Mouse (Mus musculus): ENCODE data around the gene Mtg2. TPM values are rescaled to one million over a fixed set of nuclear protein-coding genes. Genes with fewer than 3 reads are reported as not detected.

The Mtg2 gene
- polyA plus RNA-seq, 1 experiment from 2014 or later, result 11.1 TPM

- Histone ChIP-seq H3K36me3 (ENCODE audit: control insufficient read depth, insufficient read depth) (no peaks in the 10 kb centered on the region), H3K27me3 (replicated peaks; ENCODE audit: control insufficient read depth, insufficient read depth, low read length) (no peaks in the 10 kb centered on the region), H3K27ac (ENCODE audit: low read depth, low read length) (no peak overlapping the region), H3K9ac (ENCODE audit: low read depth, low read length) (no peak overlapping the region), H3K4me1 (replicated peaks; ENCODE audit: control insufficient read depth, insufficient read depth, low read length) (no peaks in the 10 kb centered on the region), H3K4me3 (ENCODE audit: low read depth, low read length) (no peak overlapping the region), H3K4me2 (replicated peaks; ENCODE audit: low read depth) (no peak overlapping the region), H3K9me3 (ENCODE audit: control insufficient read depth) (no peaks in the 10 kb centered on the region)
- peak; percentile 43 for TF ChIP-seq CTCF (IDR thresholded peaks at IDR 0.05; ENCODE audit: low read depth)
- WGBS, result 88% methylated on average over 2 of the region's 2 CpGs
- no peak for ATAC-seq
These were observed 53.8 kb downstream of the Mtg2 start for GRCm38 (mm10) chr2:180124192-180124591.

- Histone ChIP-seq H3K4me2 (replicated peaks; ENCODE audit: low read depth) (no peak overlapping the region), H3K4me1 (replicated peaks; ENCODE audit: control insufficient read depth, insufficient read depth, low read length) (no peaks in the 10 kb centered on the region), H3K36me3 (ENCODE audit: control insufficient read depth, insufficient read depth) (no peaks in the 10 kb centered on the region), H3K9ac (ENCODE audit: low read depth, low read length) (no peak overlapping the region), H3K9me3 (ENCODE audit: control insufficient read depth) (no peaks in the 10 kb centered on the region), H3K27me3 (replicated peaks; ENCODE audit: control insufficient read depth, insufficient read depth, low read length) (no peaks in the 10 kb centered on the region), H3K27ac (ENCODE audit: low read depth, low read length) (no peak overlapping the region), H3K4me3 (ENCODE audit: low read depth, low read length) (no peak overlapping the region)
- no peak for ATAC-seq
- no peak for TF ChIP-seq CTCF (IDR thresholded peaks at IDR 0.05; ENCODE audit: low read depth)
- 18% methylated on average over 4 of the region's 4 CpGs for WGBS
These were observed 55.8 kb downstream of the Mtg2 start for GRCm38 (mm10) chr2:180126195-180126594.

GRCm38 (mm10) chr2:180127675-180128074 is 57.3 kb downstream of the Mtg2 start:
- Histone ChIP-seq H3K4me3 (ENCODE audit: low read depth, low read length) (no peak overlapping the region), H3K27ac (ENCODE audit: low read depth, low read length) (no peak overlapping the region), H3K9me3 (ENCODE audit: control insufficient read depth) (no peaks in the 10 kb centered on the region), H3K9ac (ENCODE audit: low read depth, low read length) (no peak overlapping the region), H3K4me1 (replicated peaks; ENCODE audit: control insufficient read depth, insufficient read depth, low read length) (no peaks in the 10 kb centered on the region), H3K4me2 (replicated peaks; ENCODE audit: low read depth) (no peak overlapping the region), H3K36me3 (ENCODE audit: control insufficient read depth, insufficient read depth) (no peaks in the 10 kb centered on the region), H3K27me3 (replicated peaks; ENCODE audit: control insufficient read depth, insufficient read depth, low read length) (no peaks in the 10 kb centered on the region)
- no peak for ATAC-seq
- TF ChIP-seq CTCF (IDR thresholded peaks at IDR 0.05; ENCODE audit: low read depth), result no peak
- 63% methylated on average over 1 of the region's 1 CpGs for whole genome bisulfite sequencing

GRCm38 (mm10) chr2:180133231-180133630 is 62.8 kb downstream of the Mtg2 start:
- H3K27ac ChIP-seq (ENCODE audit: low read depth, low read length), result no peak overlapping the region
- no peaks in the 10 kb centered on the region for H3K9me3 ChIP-seq (ENCODE audit: control insufficient read depth)
- no peak for TF ChIP-seq CTCF (IDR thresholded peaks at IDR 0.05; ENCODE audit: low read depth)
- ATAC-seq, result no peak
- H3K36me3 ChIP-seq (ENCODE audit: control insufficient read depth, insufficient read depth), result peaks cover 6% of the 10 kb centered on the region; the same call in 1 of the 2 replicates
- no peaks in the 10 kb centered on the region for H3K27me3 ChIP-seq (replicated peaks; ENCODE audit: control insufficient read depth, insufficient read depth, low read length)
- H3K4me3 ChIP-seq (ENCODE audit: low read depth, low read length), result no peak overlapping the region
- H3K9ac ChIP-seq (ENCODE audit: low read depth, low read length), result no peak overlapping the region
- WGBS, result 92% methylated on average over 4 of the region's 4 CpGs
- no peaks in the 10 kb centered on the region for H3K4me1 ChIP-seq (replicated peaks; ENCODE audit: control insufficient read depth, insufficient read depth, low read length)
- no peak overlapping the region for H3K4me2 ChIP-seq (replicated peaks; ENCODE audit: low read depth)

GRCm38 (mm10) chr2:180133911-180134310 is 63.5 kb downstream of the Mtg2 start:
- Histone ChIP-seq H3K27ac (ENCODE audit: low read depth, low read length) (no peak overlapping the region), H3K36me3 (ENCODE audit: control insufficient read depth, insufficient read depth) (peaks cover 13% of the 10 kb centered on the region), H3K9ac (ENCODE audit: low read depth, low read length) (no peak overlapping the region), H3K4me3 (ENCODE audit: low read depth, low read length) (no peak overlapping the region), H3K9me3 (ENCODE audit: control insufficient read depth) (no peaks in the 10 kb centered on the region), H3K4me2 (replicated peaks; ENCODE audit: low read depth) (no peak overlapping the region), H3K27me3 (replicated peaks; ENCODE audit: control insufficient read depth, insufficient read depth, low read length) (no peaks in the 10 kb centered on the region), H3K4me1 (replicated peaks; ENCODE audit: control insufficient read depth, insufficient read depth, low read length) (no peaks in the 10 kb centered on the region)
- TF ChIP-seq CTCF (IDR thresholded peaks at IDR 0.05; ENCODE audit: low read depth), result no peak
- no peak for ATAC-seq
- WGBS, result 82% methylated on average over 3 of the region's 3 CpGs

GRCm38 (mm10) chr2:180135414-180135813 is 65.0 kb downstream of the Mtg2 start:
- Histone ChIP-seq H3K4me2 (replicated peaks; ENCODE audit: low read depth) (no peak overlapping the region), H3K27me3 (replicated peaks; ENCODE audit: control insufficient read depth, insufficient read depth, low read length) (no peaks in the 10 kb centered on the region), H3K36me3 (ENCODE audit: control insufficient read depth, insufficient read depth) (peaks cover 22% of the 10 kb centered on the region), H3K9me3 (ENCODE audit: control insufficient read depth) (no peaks in the 10 kb centered on the region), H3K27ac (ENCODE audit: low read depth, low read length) (no peak overlapping the region), H3K9ac (ENCODE audit: low read depth, low read length) (no peak overlapping the region), H3K4me1 (replicated peaks; ENCODE audit: control insufficient read depth, insufficient read depth, low read length) (no peaks in the 10 kb centered on the region), H3K4me3 (ENCODE audit: low read depth, low read length) (no peak overlapping the region)
- WGBS, result 84% methylated on average over 5 of the region's 5 CpGs
- TF ChIP-seq CTCF (IDR thresholded peaks at IDR 0.05; ENCODE audit: low read depth), result no peak
- ATAC-seq, result no peak

Other genes starting within 250 kb of the Mtg2 start
- 2.3 and 3.0 TPM in 2 replicates for gene Taf4, start 93.9 kb upstream of the Mtg2 start, polyA plus RNA-seq (2015; fragmentation: Nextera tagmentation; extraction: Ambion mirVana)
- gene Lsm14b, start 45.6 kb upstream of the Mtg2 start, polyA plus RNA-seq (2015; fragmentation: Nextera tagmentation; extraction: Ambion mirVana), result 3.2 and 3.7 TPM in 2 replicates
- gene Psma7, start 28.2 kb upstream of the Mtg2 start, polyA plus RNA-seq (2015; fragmentation: Nextera tagmentation; extraction: Ambion mirVana), result 423 and 444 TPM in 2 replicates
- gene Ss18l1, start 28.1 kb upstream of the Mtg2 start, polyA plus RNA-seq (2015; fragmentation: Nextera tagmentation; extraction: Ambion mirVana), result 1.2 and 1.3 TPM in 2 replicates
- not detected in 2 replicates for gene Hrh3, start 33.9 kb downstream of the Mtg2 start, polyA plus RNA-seq (2015; fragmentation: Nextera tagmentation; extraction: Ambion mirVana)
- gene Osbpl2, start 48.7 kb downstream of the Mtg2 start, polyA plus RNA-seq (2015; fragmentation: Nextera tagmentation; extraction: Ambion mirVana), result 22.9 and 26.4 TPM in 2 replicates
- 132 and 142 TPM in 2 replicates for gene Adrm1, start 100.9 kb downstream of the Mtg2 start, polyA plus RNA-seq (2015; fragmentation: Nextera tagmentation; extraction: Ambion mirVana)
- 19.8 and 23.5 TPM in 2 replicates for gene Lama5, start 155.3 kb downstream of the Mtg2 start, polyA plus RNA-seq (2015; fragmentation: Nextera tagmentation; extraction: Ambion mirVana)
- 442 and 454 TPM in 2 replicates for gene Rps21, start 186.8 kb downstream of the Mtg2 start, polyA plus RNA-seq (2015; fragmentation: Nextera tagmentation; extraction: Ambion mirVana)
- gene Cables2, start 202.9 kb downstream of the Mtg2 start, polyA plus RNA-seq (2015; fragmentation: Nextera tagmentation; extraction: Ambion mirVana), result 8.2 and 8.4 TPM in 2 replicates
- gene Rbbp8nl, start 219.3 kb downstream of the Mtg2 start, polyA plus RNA-seq (2015; fragmentation: Nextera tagmentation; extraction: Ambion mirVana), result 0.18 and 0.25 TPM in 2 replicates

Data from intestine, postnatal 0 days (tissue).